Mouse (Mus musculus) heart, postnatal 36 days (tissue): ENCODE data around the gene Lmo7. TPM values are rescaled to one million over a fixed set of nuclear protein-coding genes. Genes with fewer than 3 reads are reported as not detected.

Experiments
- DNase-seq, 2 experiments: peaks; one replicate each; pipeline ENCODE4 v3.0.0; 2021 to 2022
- intact Hi-C: fragments of 180-260 bp; cut with DNase I; formaldehyde crosslinking; loops from one replicate; pipeline ENCODE4 v1.15.1; 2025
- total RNA-seq, 2 experiments: library from RNA; stranded (reverse); gene quantifications; 2 replicates each; pipeline ENCODE4 v1.2.3; 2021

Gene Lmo7
- total RNA-seq, 2 experiments from 2014 or later = 360 to 412 TPM

DNA sequence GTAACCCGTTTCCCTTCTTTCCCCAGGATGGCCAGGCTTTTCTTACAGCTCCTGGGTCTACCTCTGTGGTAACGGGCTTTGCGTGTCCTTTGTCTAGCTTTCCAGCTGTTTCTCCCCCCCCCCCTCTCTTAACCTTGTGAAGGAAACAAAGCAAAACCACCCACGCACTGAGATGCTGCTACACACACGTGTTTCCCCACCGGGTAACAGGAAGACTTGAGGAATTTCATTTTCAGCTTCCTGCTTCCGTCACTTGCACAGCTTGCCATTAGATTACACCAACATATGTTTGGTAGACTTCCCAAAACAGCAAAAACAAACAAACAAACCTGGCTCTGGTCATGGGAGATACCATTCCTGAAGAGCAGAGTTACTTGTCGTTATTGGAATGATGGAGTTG is 186.1 kb downstream of the Lmo7 start:
- no peak for DNase-seq

DNA sequence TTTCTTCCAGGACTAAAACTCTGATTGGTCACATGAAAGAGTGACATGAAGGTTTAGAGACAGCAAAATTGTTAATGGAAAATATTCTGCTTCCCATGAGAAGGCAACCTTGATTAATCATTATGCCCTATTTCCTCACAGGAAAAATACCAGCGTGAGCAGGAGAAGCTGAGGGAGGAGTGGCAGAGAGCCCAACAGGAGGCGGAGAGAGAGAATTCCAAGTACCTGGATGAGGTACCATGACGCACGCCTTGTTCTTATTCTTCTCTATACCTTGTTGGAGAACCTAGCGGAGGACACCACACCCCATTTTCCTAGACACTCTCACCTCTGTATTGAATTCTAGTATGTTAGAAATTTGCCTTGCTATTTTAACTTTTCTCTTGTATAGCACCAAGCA is 188.7 kb downstream of the Lmo7 start:
- intact Hi-C loops = no loop called here

More for the DNA sequence above, 186.1 kb downstream of the Lmo7 start:
- intact Hi-C loops = loop anchor here (2.0 kb wide), 1 partner anchor 43 kb away; no protein-coding TSS in a partner anchor

DNA sequence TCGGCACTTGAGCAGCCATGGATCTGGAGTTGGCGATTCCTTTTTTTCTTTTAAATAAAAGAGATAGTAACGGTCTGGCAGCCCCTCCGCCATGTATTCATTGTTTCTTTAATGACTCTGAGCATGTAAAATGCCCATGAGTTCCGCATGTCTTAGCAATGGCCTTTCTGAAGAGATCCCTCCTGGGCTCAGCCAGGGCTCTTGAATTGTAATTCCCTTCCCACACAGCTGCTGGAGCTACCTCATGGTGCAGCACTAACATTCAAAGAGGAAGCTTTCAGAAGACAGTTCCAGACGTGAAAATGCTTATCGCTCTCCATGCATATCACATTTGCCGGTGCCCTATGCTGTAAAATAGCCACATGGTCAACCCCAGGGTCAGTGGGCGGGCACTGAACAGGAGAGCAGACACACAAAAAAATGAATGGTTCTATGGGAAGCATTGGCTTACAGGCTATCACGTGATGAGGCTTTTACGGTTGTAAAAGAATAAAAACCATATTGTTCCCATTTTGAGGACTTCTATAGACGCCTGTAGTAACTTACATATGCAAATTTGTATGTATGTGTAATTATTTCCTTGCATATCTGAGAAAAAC is 198.0 kb downstream of the Lmo7 start:
- DNase-seq = no peak
- intact Hi-C loops = loop anchor here (5.0 kb wide), 2 partner anchors 85 to 145 kb away; no protein-coding TSS in a partner anchor

More for the DNA sequence above, 188.7 kb downstream of the Lmo7 start:
- DNase-seq = no peak

DNA sequence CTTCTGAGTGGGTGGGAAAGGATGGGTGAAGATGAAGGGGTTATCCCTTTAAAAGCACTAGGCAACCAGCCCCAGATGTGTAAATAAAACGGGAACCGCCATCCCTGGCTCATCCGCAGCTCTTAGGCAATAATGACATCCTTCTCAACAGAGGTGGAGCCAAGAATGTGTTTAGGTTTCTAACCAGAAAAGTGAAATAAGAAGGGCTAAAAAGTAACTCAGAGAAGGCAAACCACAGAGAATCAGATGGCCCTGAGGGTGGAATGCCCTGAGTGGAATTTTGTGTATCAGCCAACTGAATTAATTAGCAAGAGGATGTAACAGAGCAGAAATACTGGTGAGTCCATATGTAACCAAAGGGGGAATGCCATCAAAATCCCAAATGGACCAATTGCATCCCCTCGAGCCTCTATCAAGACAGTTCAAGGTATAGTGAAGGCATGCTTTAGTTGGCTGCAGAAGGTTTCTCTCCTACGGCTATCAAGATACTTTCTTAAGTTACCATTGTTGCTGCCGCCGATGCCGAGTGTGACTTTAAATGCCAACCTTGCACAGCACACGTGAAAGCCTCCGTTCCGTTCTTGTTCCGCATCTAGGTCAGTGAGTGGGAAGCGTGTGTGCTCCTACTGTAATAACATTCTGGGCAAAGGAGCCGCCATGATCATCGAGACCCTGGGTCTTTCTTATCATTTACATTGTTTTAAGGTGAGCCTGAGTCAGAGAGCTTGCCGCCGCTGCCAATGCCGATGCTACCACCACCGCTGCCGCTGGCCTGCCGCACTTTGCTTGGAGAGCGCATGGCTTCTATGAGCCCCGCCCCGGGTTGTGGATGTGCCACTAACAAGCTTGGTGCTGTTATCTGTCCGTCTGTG is 201.1 kb downstream of the Lmo7 start:
- DNase-seq = no peak
- intact Hi-C loops = loop anchor here (5.0 kb wide), 1 partner anchor 44 kb away; no protein-coding TSS in a partner anchor

DNA sequence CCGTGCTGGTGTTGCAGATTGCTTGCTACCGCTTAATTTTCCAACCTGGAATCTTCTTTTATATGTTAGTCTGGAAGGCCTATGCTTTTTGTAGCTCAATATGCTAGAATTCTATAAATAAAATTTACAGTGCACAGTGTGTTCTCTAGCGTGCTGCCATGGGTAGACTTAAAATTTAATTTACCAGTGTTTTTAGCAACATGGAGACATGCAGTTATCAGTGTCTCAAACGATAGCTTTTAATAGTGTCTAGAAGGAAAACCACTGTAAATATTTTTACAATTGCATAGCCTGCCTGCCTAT is 201.6 kb downstream of the Lmo7 start:
- no peak for DNase-seq
- intact Hi-C loops = loop anchor here (5.0 kb wide), 1 partner anchor 44 kb away; no protein-coding TSS in a partner anchor

DNA sequence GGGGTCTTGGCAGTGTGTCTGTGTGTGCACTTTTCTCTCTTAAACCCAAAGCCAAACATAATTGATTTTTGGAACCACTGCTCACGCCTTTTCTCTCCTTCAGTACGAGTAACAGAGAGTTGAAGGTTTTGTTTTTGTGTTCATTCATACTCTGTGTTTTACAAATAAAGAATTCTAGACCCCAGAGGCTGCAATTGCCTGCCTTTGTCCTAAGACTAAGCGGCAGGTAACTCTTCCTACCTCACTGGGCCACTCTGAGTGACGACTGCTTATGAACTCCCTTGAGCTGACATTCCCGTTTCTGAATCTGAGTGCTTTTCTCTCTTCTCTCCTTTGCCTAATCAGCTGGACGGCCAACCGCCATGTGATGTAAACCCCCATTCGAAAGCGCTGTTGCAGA is 203.8 kb downstream of the Lmo7 start:
- no peak for DNase-seq
- intact Hi-C loops = loop anchor here (5.0 kb wide), 1 partner anchor 46 kb away; no protein-coding TSS in a partner anchor

DNA sequence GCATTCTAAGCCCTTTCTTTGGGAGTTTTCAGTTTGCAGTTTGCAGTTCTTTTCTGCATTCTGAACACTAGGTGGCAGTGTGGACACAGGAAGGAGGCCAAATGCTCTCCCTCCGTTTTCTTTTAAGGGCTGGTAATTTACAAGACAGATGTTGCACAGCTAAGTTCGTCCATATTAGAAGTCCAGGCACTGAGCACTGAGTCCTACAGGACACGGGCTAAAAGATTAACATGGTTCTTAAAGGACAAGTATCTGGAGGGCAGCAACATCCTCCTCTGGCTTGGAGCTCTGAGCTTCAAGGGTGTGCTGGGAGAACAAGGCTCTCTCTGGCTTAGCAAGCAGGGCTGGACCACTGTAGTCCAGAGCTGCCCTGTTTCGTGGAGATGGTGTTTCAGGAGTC is 213.2 kb downstream of the Lmo7 start:
- DNase-seq = peak; percentile 20 to 44
- intact Hi-C loops = no loop called here

DNA sequence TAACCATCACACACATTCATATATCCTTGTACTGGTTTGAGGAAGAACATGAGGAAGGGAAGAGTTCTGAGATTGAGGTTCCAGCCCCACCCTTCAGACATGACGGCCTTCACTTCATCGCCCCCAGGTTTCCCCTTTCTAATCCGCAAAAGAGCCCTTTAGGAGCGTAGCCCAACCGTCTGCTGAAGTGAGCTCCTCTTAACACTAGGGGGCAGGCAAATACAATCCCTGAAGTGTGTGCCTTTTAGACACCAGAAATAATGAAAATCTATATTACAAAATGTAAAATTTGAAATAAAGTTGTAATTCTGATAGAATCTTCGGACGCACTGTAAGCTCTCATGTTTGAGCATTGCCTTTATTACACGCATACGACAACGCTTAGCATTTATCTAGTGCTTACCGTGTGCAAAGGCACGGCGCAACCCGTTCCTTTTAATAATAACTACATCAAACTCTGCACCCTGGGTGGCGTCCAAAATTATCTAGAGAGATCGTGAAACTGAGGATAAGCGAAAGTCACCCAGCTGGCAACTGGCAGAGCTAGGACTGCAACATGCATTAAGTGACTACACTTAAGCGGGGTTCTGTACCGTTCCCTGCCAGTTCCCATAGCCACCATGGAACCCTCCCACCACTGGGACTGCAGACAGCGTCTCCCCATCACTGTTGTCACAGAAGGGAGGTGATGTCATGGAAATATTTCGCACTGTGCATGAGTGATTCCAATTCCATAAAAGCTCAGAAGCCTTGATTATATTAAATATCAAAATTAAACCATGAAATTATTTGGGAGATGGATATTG is 217.2 kb downstream of the Lmo7 start:
- intact Hi-C loops = loop anchor here (1.0 to 5.0 kb wide), 2 partner anchors 563 to 1045 kb away; no protein-coding TSS in a partner anchor
- peak in 1 of 2 experiments; percentile 20 for DNase-seq

DNA sequence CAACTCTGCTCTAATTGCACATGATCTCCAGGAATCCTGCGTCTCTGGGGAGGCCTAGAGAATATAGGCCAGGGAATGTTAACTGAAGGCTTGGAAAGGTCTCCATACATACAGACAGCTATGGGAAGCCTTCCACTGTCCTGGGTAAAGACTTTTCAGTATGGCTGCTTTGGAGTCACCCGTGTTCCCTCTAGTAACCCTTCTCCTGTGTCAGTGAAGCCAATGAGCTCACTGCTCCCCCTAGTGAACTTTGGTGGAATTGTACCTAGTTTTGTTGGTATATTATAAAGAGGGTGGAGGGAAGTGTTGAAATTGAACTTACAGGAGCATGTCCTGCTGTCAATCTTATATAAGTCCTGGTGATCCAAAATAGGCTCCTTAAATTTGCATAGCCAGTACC is 219.4 kb downstream of the Lmo7 start:
- intact Hi-C loops = loop anchor here (2.0 to 5.0 kb wide), 2 partner anchors 166 to 1043 kb away; no protein-coding TSS in a partner anchor
- no peak for DNase-seq

DNA sequence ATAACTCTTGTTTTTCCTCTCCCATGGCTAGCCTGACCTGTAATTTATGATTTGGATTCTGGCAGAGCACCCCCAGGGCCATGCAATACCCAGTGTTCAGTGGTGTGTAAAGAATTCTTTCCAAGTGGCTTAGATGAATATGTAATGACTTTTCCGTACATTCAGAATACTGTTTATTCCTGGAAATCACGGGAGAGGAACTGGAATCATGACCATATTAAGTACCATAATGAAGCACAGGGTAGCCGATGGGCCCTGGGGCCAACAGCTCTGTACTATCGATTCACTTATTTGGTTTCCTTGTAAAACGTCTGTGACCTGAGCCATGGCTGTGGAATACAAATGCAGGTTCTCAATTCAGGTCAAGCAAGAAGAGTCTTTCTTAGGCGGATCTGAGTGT is 221.3 kb downstream of the Lmo7 start:
- no peak for DNase-seq
- intact Hi-C loops = no loop called here

DNA sequence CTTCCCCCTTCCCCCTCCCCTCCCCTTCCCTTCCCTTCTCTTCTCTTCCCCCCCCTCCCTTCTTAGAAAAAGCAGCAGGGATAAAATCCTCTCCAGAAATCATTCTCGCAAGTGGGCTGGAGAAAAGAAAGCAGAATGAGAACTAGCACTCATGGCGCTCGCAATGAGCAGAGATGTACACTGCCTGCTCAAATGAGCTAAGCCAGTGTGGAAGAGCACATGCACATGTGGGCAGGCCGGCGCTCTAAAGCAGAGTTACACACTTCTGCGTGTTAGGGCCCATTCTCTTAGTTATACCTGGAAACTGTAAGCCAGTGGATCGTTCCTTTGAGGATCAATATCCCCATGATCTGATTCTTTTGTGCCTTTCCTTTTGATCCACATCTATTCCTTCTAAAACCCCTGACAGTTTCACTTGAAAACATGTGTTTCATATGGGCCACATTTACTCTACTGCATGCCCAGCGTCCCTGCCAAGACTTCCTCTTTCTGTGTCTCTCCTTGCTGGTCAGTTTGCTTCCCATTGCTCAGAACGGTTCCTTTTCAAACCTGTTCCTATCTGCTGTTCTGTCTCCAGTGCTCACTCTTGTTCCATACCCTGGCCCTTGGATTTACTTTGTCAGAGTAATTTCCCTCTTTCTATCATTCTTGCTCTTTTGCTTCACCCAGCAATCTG is 224.2 kb downstream of the Lmo7 start:
- no peak for DNase-seq
- intact Hi-C loops = no loop called here

DNA sequence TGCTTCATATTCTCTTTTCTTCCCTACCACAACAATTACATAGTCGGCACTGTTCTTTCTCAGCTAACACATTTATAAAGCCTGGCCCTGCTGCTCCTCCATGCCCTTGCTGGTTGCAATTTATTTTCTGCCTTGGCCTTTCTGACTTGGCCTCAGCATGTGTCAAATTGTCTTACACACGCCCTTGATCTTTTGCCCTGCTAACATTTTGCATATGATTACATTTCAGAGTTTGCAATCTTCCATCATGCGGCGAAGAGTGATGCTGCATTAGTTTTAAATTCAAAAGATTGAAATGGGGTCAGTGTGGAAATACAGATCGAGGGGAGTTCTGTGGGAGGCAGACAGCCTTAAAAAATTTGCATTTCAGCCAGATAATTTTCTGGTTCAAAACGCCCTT is 234.6 kb downstream of the Lmo7 start:
- intact Hi-C loops = no loop called here
- no peak for DNase-seq

DNA sequence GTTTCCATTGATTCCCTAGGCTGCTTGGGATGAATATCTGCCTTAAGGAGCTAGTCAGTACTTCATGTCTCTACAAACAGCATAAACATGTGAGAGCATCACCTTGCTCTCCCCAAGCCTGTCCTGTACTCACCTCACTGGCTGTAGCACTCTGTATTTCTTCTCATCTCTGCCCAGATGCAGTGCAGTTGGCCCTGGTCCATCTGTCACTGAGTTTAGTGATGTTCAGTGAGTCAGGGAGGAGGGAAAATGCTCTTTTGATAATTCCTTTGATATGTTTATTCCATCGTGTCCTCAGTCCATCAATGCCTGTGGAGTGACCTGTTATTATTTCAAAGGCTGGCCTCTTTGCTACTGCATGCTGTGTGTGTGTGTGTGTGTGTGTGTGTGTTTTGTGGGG is 235.2 kb downstream of the Lmo7 start:
- intact Hi-C loops = no loop called here
- DNase-seq = no peak

DNA sequence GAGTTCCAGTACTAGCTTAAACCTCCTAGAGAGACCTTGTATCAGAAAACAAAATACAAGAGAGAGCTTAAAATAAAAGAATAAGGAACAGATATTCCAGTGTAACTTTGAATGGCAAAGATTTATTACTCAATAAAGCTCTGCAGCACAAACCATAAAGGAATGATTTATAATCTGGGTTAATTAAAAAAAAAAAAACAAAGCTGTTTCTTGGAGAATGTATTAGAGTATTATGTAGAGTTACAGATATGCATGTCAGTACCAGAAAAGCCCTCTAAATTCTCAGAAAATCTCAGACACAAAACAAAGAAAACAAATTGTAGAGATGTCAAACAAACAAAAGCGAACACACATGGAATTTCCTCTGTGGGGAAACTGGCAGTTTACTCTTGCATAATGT is 243.0 kb downstream of the Lmo7 start:
- intact Hi-C loops = no loop called here
- DNase-seq = no peak

DNA sequence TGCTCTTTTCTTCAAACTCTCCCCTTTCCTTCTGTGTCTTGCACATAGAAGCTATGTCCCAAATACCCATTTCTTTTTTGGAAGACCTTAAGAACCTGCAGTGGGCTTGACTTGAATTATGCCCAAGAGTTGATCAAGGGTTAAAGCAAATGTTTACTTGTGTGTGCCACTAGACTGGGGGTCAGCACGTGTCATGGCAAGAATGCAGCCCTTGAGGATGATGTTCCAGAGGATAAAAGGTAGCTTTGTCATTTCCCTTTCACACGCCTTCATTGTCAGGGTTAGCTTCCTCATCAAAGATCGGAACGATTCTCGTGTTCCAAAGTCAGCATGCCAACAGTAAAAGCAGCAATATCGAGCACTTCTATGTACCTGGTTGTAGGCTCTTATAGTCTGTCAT is 243.4 kb downstream of the Lmo7 start:
- intact Hi-C loops = no loop called here
- no peak for DNase-seq

DNA sequence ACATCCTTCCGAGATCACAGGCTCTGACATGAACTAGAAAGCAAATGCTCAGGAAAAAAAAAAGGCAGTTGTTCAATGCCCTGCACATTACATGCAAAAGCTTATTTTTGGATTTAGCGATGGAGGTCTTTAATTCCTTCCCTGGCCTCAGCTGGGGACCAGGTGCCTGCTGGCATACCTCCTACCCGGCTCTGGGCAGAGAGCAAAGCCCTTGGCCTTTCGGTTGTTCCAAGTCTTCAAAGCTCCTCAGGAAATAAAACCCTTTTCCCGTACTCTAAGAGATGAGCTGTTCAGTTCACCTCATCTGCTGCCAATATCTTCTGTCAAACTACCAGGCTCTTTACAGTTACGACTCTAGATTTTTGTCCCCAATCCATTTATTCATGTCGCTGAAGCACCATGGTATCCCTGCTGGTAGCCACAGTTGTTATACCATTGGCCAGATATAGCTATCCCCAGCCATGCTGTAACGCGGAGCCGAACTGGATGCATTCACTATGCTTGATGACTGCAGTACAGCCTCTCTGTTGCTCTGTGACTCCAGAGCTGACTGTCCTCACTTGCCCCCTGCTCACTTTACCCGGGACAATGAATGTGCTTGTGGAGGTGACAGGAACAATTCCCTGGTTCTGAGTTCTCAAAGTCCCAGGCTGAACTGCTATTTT is 246.4 kb downstream of the Lmo7 start:
- no peak for DNase-seq
- intact Hi-C loops = no loop called here
